Mouse (Mus musculus) CH12.LX (cell line): ENCODE measurements around the gene Arvcf.

Experiments used
- BHLHE40 ChIP-seq: IDR thresholded peaks from 2 replicates; pipeline ENCODE4 v1.6.1; 2011; ENCODE audit warnings: mild to moderate bottlenecking, low read depth, low read length, improper control_type of control experiment
- CTCF ChIP-seq, 2 experiments: IDR thresholded peaks in 1 of 2; conservative IDR thresholded peaks in 1 of 2; 2 replicates each; pipeline ENCODE4 v1.5.1; 2011 to 2012; ENCODE audit warnings: low read depth in 2 of 2, low read length in 2 of 2, improper control_type of control experiment in 1 of 2, inconsistent platforms in 1 of 2, mild to moderate bottlenecking in 1 of 2, moderate library complexity in 1 of 2
- HCFC1 ChIP-seq: IDR thresholded peaks from 2 replicates; pipeline ENCODE4 v1.6.1; 2012; ENCODE audit warnings: low read depth, mild to moderate bottlenecking, inconsistent platforms, low read length, improper control_type of control experiment
- MAX ChIP-seq: IDR thresholded peaks from 2 replicates; pipeline ENCODE4 v1.6.1; 2011; ENCODE audit warnings: low read length, improper control_type of control experiment
- NRF1 ChIP-seq: IDR thresholded peaks from 2 replicates; pipeline ENCODE4 v1.6.1; 2014; ENCODE audit warnings: low read depth, mild to moderate bottlenecking, inconsistent platforms, low read length, improper control_type of control experiment, moderate library complexity
- RCOR1 ChIP-seq: conservative IDR thresholded peaks from 2 replicates; pipeline ENCODE4 v1.6.1; 2012; ENCODE audit warnings: low read depth, mild to moderate bottlenecking, inconsistent platforms, low read length, improper control_type of control experiment
- TCF12 ChIP-seq: IDR thresholded peaks from 2 replicates; pipeline ENCODE4 v1.6.1; 2014; ENCODE audit warnings: low read depth, mild to moderate bottlenecking, inconsistent platforms, low read length, improper control_type of control experiment

- TF ChIP-seq BHLHE40 (no peak), MAX (no peak), HCFC1 (no peak), TCF12 (no peak), CTCF (conservative IDR thresholded peaks at IDR 0.05 in 1 of 2, IDR thresholded peaks at IDR 0.05 in 1 of 2; ENCODE audit: low read depth in 2 of 2, low read length in 2 of 2) (no peak), NRF1 (no peak), RCOR1 (no peak)
These were observed 80.1 kb downstream of the Arvcf start for GRCm38 (mm10) chr16:18428011-18428515.
